Mouse (Mus musculus) liver, embryonic 15.5 days (tissue): ENCODE data around the gene Nap1l1. TPM values are rescaled to one million over a fixed set of nuclear protein-coding genes. Genes with fewer than 3 reads are reported as not detected.

Experiments
- ATAC-seq: fragments of 200-750 bp; cut with Nextera tagmentation; 2 replicates; pipeline ENCODE4 v1.8.0; 2017; ENCODE audit warnings: moderate number of reproducible peaks, mild to moderate bottlenecking, moderate library complexity; ENCODE audit not compliant: insufficient read depth
- H3K27ac ChIP-seq: fragments of 300-500 bp; sonication (generic); replicated peaks from 2 replicates; pipeline ENCODE4 v1.5.1; 2015; ENCODE audit warnings: mild to moderate bottlenecking, inconsistent platforms
- H3K27me3 ChIP-seq: fragments of 300-500 bp; sonication (generic); 2 replicates; pipeline ENCODE4 v1.6.1; 2015; ENCODE audit warnings: mild to moderate bottlenecking, inconsistent platforms
- H3K36me3 ChIP-seq: fragments of 300-500 bp; sonication (generic); replicated peaks from 2 replicates; pipeline ENCODE4 v1.6.1; 2015; ENCODE audit warnings: moderate library complexity, mild to moderate bottlenecking, inconsistent platforms
- H3K4me1 ChIP-seq: fragments of 300-500 bp; sonication (generic); replicated peaks from 2 replicates; pipeline ENCODE4 v1.6.1; 2015; ENCODE audit warnings: inconsistent platforms
- H3K4me2 ChIP-seq: fragments of 300-500 bp; sonication (generic); 2 replicates; pipeline ENCODE4 v1.6.1; 2015; ENCODE audit warnings: moderate library complexity, mild to moderate bottlenecking, inconsistent platforms
- H3K4me3 ChIP-seq: fragments of 300-500 bp; sonication (generic); replicated peaks from 2 replicates; pipeline ENCODE4 v1.5.1; 2015; ENCODE audit warnings: mild to moderate bottlenecking, inconsistent platforms
- H3K9ac ChIP-seq: fragments of 300-500 bp; sonication (generic); 2 replicates; pipeline ENCODE4 v1.6.1; 2015; ENCODE audit warnings: moderate library complexity, mild to moderate bottlenecking, inconsistent platforms
- H3K9me3 ChIP-seq: fragments of 300-500 bp; sonication (generic); replicated peaks from 2 replicates; pipeline ENCODE4 v1.6.1; 2016; ENCODE audit warnings: inconsistent platforms
- WGBS: fragments of 180-500 bp; shearing (Covaris S2); methylation state at CpG from one replicate; pipeline ENCODE4 v1.1.7; 2015; ENCODE audit warnings: mixed read lengths; ENCODE audit not compliant: insufficient replicate concordance; 5-methylcytosine and 5-hydroxymethylcytosine counted together
- polyA plus RNA-seq: library from polyadenylated mRNA; unstranded; fragments of >200 nt; fragmentation: Nextera tagmentation; extraction: Ambion mirVana; gene quantifications from 2 replicates; pipeline ENCODE4 v1.2.1, GENCODE M21; 2015

Nap1l1 gene
- polyA plus RNA-seq, 1 experiment from 2014 or later, result 83.5 TPM

GRCm38 (mm10) chr10:111516172-111516588, 43.2 kb downstream of the Nap1l1 start:
- Histone ChIP-seq H3K4me1 (peaks cover 26% of the 10 kb centered on the region; the same call in 1 of the 2 replicates), H3K4me2 (peak overlapping the region; percentile 30), H3K27ac (peak overlapping the region; percentile 56), H3K4me3 (no peak overlapping the region), H3K27me3 (peaks cover 7% of the 10 kb centered on the region), H3K9me3 (no peaks in the 10 kb centered on the region), H3K9ac (no peak overlapping the region), H3K36me3 (no peaks in the 10 kb centered on the region)
- peak; percentile 63; the same call in 1 of the 2 replicates for ATAC-seq
- WGBS, result 14% methylated on average over 13 of the region's 13 CpGs

GRCm38 (mm10) chr10:111516804-111517436, 43.9 kb downstream of the Nap1l1 start:
- ATAC-seq, result peak; percentile 22; the same call in 1 of the 2 replicates
- Histone ChIP-seq H3K4me1 (peaks cover 26% of the 10 kb centered on the region; the same call in 1 of the 2 replicates), H3K9me3 (no peaks in the 10 kb centered on the region), H3K27ac (peak overlapping the region; percentile 56; the same call in 1 of the 2 replicates), H3K36me3 (no peaks in the 10 kb centered on the region), H3K27me3 (peaks cover 7% of the 10 kb centered on the region), H3K9ac (no peak overlapping the region), H3K4me3 (no peak overlapping the region), H3K4me2 (no peak overlapping the region)
- WGBS, result 69% methylated on average over 8 of the region's 8 CpGs

- Histone ChIP-seq H3K36me3 (no peaks in the 10 kb centered on the region), H3K4me2 (no peak overlapping the region), H3K4me1 (peaks cover 26% of the 10 kb centered on the region; the same call in 1 of the 2 replicates), H3K4me3 (no peak overlapping the region), H3K9ac (no peak overlapping the region), H3K9me3 (no peaks in the 10 kb centered on the region), H3K27ac (no peak overlapping the region), H3K27me3 (peaks cover 7% of the 10 kb centered on the region)
- ATAC-seq, result no peak
- 67% methylated on average over 4 of the region's 4 CpGs for WGBS
Measured at GRCm38 (mm10) chr10:111518350-111518749, 45.3 kb downstream of the Nap1l1 start.

- Histone ChIP-seq H3K4me3 (no peak overlapping the region), H3K4me2 (peak overlapping the region; percentile 29; the same call in 1 of the 2 replicates), H3K9me3 (no peaks in the 10 kb centered on the region), H3K27me3 (peaks cover 7% of the 10 kb centered on the region), H3K4me1 (peaks cover 26% of the 10 kb centered on the region; the same call in 1 of the 2 replicates), H3K9ac (no peak overlapping the region), H3K27ac (no peak overlapping the region), H3K36me3 (no peaks in the 10 kb centered on the region)
- ATAC-seq, result no peak
- 41% methylated on average over 24 of the region's 24 CpGs for WGBS
Measured at GRCm38 (mm10) chr10:111519620-111520370, 46.8 kb downstream of the Nap1l1 start.

- Histone ChIP-seq H3K9ac (no peak overlapping the region), H3K4me1 (peaks cover 20% of the 10 kb centered on the region; the same call in 1 of the 2 replicates), H3K27me3 (peaks cover 7% of the 10 kb centered on the region), H3K4me2 (no peak overlapping the region), H3K9me3 (no peaks in the 10 kb centered on the region), H3K4me3 (no peak overlapping the region), H3K27ac (no peak overlapping the region), H3K36me3 (no peaks in the 10 kb centered on the region)
- ATAC-seq, result no peak
- 67% methylated on average over 3 of the region's 3 CpGs for WGBS
Measured at GRCm38 (mm10) chr10:111520621-111521020, 47.6 kb downstream of the Nap1l1 start.

- Histone ChIP-seq H3K4me2 (no peak overlapping the region), H3K4me1 (peaks cover 11% of the 10 kb centered on the region; the same call in 1 of the 2 replicates), H3K4me3 (no peak overlapping the region), H3K9ac (no peak overlapping the region), H3K27me3 (peaks cover 7% of the 10 kb centered on the region), H3K36me3 (no peaks in the 10 kb centered on the region), H3K9me3 (no peaks in the 10 kb centered on the region), H3K27ac (no peak overlapping the region)
- WGBS, result 47% methylated on average over 4 of the region's 4 CpGs
- no peak for ATAC-seq
Measured at GRCm38 (mm10) chr10:111521636-111522035, 48.6 kb downstream of the Nap1l1 start.

GRCm38 (mm10) chr10:111522230-111522629, 49.2 kb downstream of the Nap1l1 start:
- no peak for ATAC-seq
- no peak overlapping the region for H3K4me3 ChIP-seq
- peaks cover 7% of the 10 kb centered on the region; the same call in 1 of the 2 replicates for H3K27me3 ChIP-seq
- no peak overlapping the region for H3K4me2 ChIP-seq
- 0 out of 2 replicates have a peak, but pooled peaks cover 5% of the 10 kb centered on the region for H3K4me1 ChIP-seq
- no peaks in the 10 kb centered on the region for H3K9me3 ChIP-seq
- no peaks in the 10 kb centered on the region for H3K36me3 ChIP-seq
- H3K27ac ChIP-seq, result no peak overlapping the region
- WGBS, result 67% methylated on average over 4 of the region's 4 CpGs
- H3K9ac ChIP-seq, result no peak overlapping the region

- H3K4me3 ChIP-seq, result no peak overlapping the region
- peaks cover 7% of the 10 kb centered on the region; the same call in 1 of the 2 replicates for H3K27me3 ChIP-seq
- no peak overlapping the region for H3K27ac ChIP-seq
- no peaks in the 10 kb centered on the region for H3K9me3 ChIP-seq
- no peaks in the 10 kb centered on the region for H3K36me3 ChIP-seq
- H3K4me2 ChIP-seq, result no peak overlapping the region
- 75% methylated on average over 12 of the region's 12 CpGs for WGBS
- H3K9ac ChIP-seq, result no peak overlapping the region
- no peak for ATAC-seq
- H3K4me1 ChIP-seq, result 0 out of 2 replicates have a peak, but pooled peaks cover 2% of the 10 kb centered on the region
Measured at GRCm38 (mm10) chr10:111523894-111524293, 50.9 kb downstream of the Nap1l1 start.

- Histone ChIP-seq H3K4me3 (no peak overlapping the region), H3K27me3 (no peaks in the 10 kb centered on the region), H3K36me3 (no peaks in the 10 kb centered on the region), H3K9ac (no peak overlapping the region), H3K4me2 (no peak overlapping the region), H3K4me1 (no peaks in the 10 kb centered on the region), H3K9me3 (no peaks in the 10 kb centered on the region), H3K27ac (no peak overlapping the region)
- WGBS, result 43% methylated on average over 5 of the region's 5 CpGs
- ATAC-seq, result no peak
Measured at GRCm38 (mm10) chr10:111527057-111527456, 54.0 kb downstream of the Nap1l1 start.

GRCm38 (mm10) chr10:111527613-111528012, 54.6 kb downstream of the Nap1l1 start:
- Histone ChIP-seq H3K36me3 (no peaks in the 10 kb centered on the region), H3K9me3 (no peaks in the 10 kb centered on the region), H3K4me1 (no peaks in the 10 kb centered on the region), H3K9ac (no peak overlapping the region), H3K27me3 (no peaks in the 10 kb centered on the region), H3K4me3 (no peak overlapping the region), H3K27ac (no peak overlapping the region), H3K4me2 (no peak overlapping the region)
- 73% methylated on average over 7 of the region's 7 CpGs for WGBS
- no peak for ATAC-seq

- Histone ChIP-seq H3K36me3 (no peaks in the 10 kb centered on the region), H3K27me3 (no peaks in the 10 kb centered on the region), H3K4me2 (no peak overlapping the region), H3K27ac (no peak overlapping the region), H3K4me3 (no peak overlapping the region), H3K9me3 (no peaks in the 10 kb centered on the region), H3K9ac (no peak overlapping the region), H3K4me1 (no peaks in the 10 kb centered on the region)
- WGBS, result 30% methylated on average over 4 of the region's 4 CpGs
- ATAC-seq, result no peak
Measured at GRCm38 (mm10) chr10:111528283-111528682, 55.3 kb downstream of the Nap1l1 start.
